Mouse (Mus musculus): ENCODE measurements around the gene Acp6. TPM values are rescaled to one million over a fixed set of nuclear protein-coding genes. Genes with fewer than 3 reads are reported as not detected.

Gene Acp6
- total and polyA plus RNA-seq, 3 experiments, result 50.7 to 91.1 (median 54.4) TPM

DNA sequence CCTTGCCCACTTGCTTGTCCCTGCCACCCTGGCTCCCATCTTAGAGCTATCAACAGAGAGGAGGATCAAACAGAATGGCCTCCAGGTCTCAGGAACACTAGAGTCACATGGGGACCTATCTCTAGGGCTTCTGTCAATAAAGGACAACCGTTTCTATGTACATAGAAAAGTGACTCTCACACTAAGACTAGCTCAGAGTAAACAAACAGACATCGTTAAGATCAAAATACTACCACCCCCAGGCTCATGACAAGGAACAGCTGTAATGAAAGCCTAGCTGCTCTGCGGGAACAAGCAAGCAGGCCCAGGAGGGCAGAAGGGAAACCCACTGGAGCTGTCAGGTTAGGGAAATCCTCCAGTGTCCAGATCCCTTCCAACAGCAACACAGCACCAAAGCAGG is 56.9 kb downstream of the Acp6 start:
- DNase-seq (ENCODE audit: low spot score) (no peak), ATAC-seq (ENCODE audit: extremely low read depth, insufficient number of reproducible peaks, low FRiP score, poor library complexity, severe bottlenecking) (no peak)
- Histone ChIP-seq H3K4me1 (ENCODE audit: insufficient read depth, low read depth, low read length) (peaks cover 14% of the 10 kb centered on the region), H3K36me3 (replicated peaks) (peaks cover 74% of the 10 kb centered on the region), H3K9me3 (replicated peaks) (no peaks in the 10 kb centered on the region), H3K27me3 (ENCODE audit: insufficient read depth, low read length) (no peaks in the 10 kb centered on the region), H3K4me3 (ENCODE audit: low read depth, low read length) (no peak overlapping the region)
- no peak for TF ChIP-seq GATA2 (IDR thresholded peaks at IDR 0.05; ENCODE audit: borderline replicate concordance, low read depth, low read length)
- TF ChIP-seq GATA1 (IDR thresholded peaks at IDR 0.05; ENCODE audit: borderline replicate concordance, low read length), result no peak
- TF ChIP-seq TAL1 (conservative IDR thresholded peaks at IDR 0.05; ENCODE audit: low read depth, low read length), result no peak
- no peak for TF ChIP-seq POLR2AphosphoS5 (IDR thresholded peaks at IDR 0.05; ENCODE audit: insufficient replicate concordance, low read depth, low read length)
- TF ChIP-seq CTCF (IDR thresholded peaks at IDR 0.05; ENCODE audit: low read depth, low read length), result no peak

DNA sequence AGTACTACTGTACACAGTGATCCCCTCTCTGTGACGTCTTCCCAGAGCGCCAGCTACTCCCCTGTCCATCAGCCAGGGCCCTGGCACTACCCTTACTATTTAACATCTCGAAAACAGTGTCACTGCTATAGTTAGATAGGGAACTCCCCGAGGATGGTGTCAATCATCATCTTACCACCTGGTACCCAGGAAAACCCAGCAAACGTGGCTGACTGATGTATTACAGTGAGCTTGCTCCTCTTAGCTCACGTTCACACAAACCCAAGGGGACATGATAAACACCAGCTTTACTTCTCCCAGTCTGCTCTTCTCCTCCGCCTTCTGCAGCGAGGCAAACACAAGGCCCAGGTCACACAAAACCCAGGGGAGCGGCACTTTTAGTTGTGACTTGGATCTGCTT is 64.7 kb downstream of the Acp6 start:
- H3K36me3 ChIP-seq (replicated peaks), result peaks cover 49% of the 10 kb centered on the region
- TF ChIP-seq POLR2AphosphoS5 (IDR thresholded peaks at IDR 0.05; ENCODE audit: insufficient replicate concordance, low read depth, low read length) (no peak), CTCF (IDR thresholded peaks at IDR 0.05; ENCODE audit: low read depth, low read length) (no peak), GATA2 (IDR thresholded peaks at IDR 0.05; ENCODE audit: borderline replicate concordance, low read depth, low read length) (no peak), TAL1 (conservative IDR thresholded peaks at IDR 0.05; ENCODE audit: low read depth, low read length) (no peak), GATA1 (IDR thresholded peaks at IDR 0.05; ENCODE audit: borderline replicate concordance, low read length) (no peak)

DNA sequence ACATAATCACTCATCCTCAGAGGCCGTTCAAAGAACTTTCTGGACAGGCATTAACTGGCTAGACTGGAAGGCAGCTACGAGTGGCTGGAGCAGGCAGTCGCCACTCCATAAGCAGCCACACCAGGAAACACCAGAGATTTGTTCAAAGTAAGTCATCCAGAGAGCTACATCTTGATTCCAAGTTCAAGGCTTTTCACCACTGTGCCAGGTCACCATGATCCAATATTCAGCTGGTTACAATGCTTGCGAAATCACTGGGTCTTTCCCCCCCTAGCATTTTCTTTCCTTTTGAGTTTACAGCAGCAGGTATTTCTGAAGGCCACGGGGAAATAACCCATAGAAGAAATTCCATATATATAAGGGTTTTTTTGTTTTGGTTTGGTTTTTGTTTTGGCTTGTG is 66.7 kb downstream of the Acp6 start:
- peaks cover 19% of the 10 kb centered on the region for H3K4me1 ChIP-seq (ENCODE audit: insufficient read depth, low read depth, low read length)
- peaks cover 5% of the 10 kb centered on the region; the same call in 1 of the 2 replicates for H3K27me3 ChIP-seq (ENCODE audit: insufficient read depth, low read length)
- H3K9me3 ChIP-seq (replicated peaks), result no peaks in the 10 kb centered on the region
- ATAC-seq (ENCODE audit: extremely low read depth, insufficient number of reproducible peaks, low FRiP score, poor library complexity, severe bottlenecking) (no peak), DNase-seq (ENCODE audit: low spot score) (no peak)
- TF ChIP-seq TAL1 (conservative IDR thresholded peaks at IDR 0.05; ENCODE audit: low read depth, low read length) (no peak), POLR2AphosphoS5 (IDR thresholded peaks at IDR 0.05; ENCODE audit: insufficient replicate concordance, low read depth, low read length) (no peak)
- no peak overlapping the region for H3K4me3 ChIP-seq (ENCODE audit: low read depth, low read length)
- peaks cover 33% of the 10 kb centered on the region for H3K36me3 ChIP-seq (replicated peaks)

More for the DNA sequence above, 64.7 kb downstream of the Acp6 start:
- Histone ChIP-seq H3K9me3 (replicated peaks) (no peaks in the 10 kb centered on the region), H3K4me1 (ENCODE audit: insufficient read depth, low read depth, low read length) (peaks cover 16% of the 10 kb centered on the region), H3K4me3 (ENCODE audit: low read depth, low read length) (no peak overlapping the region), H3K27me3 (ENCODE audit: insufficient read depth, low read length) (no peaks in the 10 kb centered on the region)
- no peak for ATAC-seq (ENCODE audit: extremely low read depth, insufficient number of reproducible peaks, low FRiP score, poor library complexity, severe bottlenecking)
- no peak for DNase-seq (ENCODE audit: low spot score)

DNA sequence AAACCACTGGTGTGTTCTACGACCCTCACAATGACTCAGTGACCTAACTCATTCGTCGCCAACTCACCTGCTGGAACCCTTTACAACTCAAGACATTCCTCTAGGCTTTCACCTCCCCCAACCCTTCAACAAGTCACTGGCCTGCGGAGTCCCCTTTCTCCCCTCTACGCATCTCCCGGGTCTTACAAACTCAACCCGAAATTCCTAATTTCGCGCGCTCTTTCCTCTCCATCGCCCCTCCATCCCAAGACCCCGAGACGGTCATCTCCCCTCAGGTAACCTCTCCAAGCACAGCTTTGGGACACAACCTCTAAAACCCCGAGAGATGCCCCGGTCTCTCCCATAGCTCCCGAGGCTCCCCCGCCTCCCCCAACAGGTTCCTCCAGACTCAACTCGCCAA is 68.1 kb downstream of the Acp6 start:
- peaks cover 19% of the 10 kb centered on the region for H3K4me1 ChIP-seq (ENCODE audit: insufficient read depth, low read depth, low read length)

More for the DNA sequence above, 68.1 kb downstream of the Acp6 start:
- no peak for TF ChIP-seq POLR2AphosphoS5 (IDR thresholded peaks at IDR 0.05; ENCODE audit: insufficient replicate concordance, low read depth, low read length)
- no peak for TF ChIP-seq CTCF (IDR thresholded peaks at IDR 0.05; ENCODE audit: low read depth, low read length)
- TF ChIP-seq GATA1 (IDR thresholded peaks at IDR 0.05; ENCODE audit: borderline replicate concordance, low read length), result no peak
- no peak for TF ChIP-seq TAL1 (conservative IDR thresholded peaks at IDR 0.05; ENCODE audit: low read depth, low read length)
- no peak for TF ChIP-seq GATA2 (IDR thresholded peaks at IDR 0.05; ENCODE audit: borderline replicate concordance, low read depth, low read length)
- Histone ChIP-seq H3K36me3 (replicated peaks) (peaks cover 18% of the 10 kb centered on the region), H3K9me3 (replicated peaks) (no peaks in the 10 kb centered on the region), H3K4me3 (ENCODE audit: low read depth, low read length) (peak overlapping the region; percentile 75), H3K27me3 (ENCODE audit: insufficient read depth, low read length) (peaks cover 12% of the 10 kb centered on the region)
- ATAC-seq (ENCODE audit: extremely low read depth, insufficient number of reproducible peaks, low FRiP score, poor library complexity, severe bottlenecking), result no peak
- DNase-seq (ENCODE audit: low spot score), result peak; percentile 10

Other genes starting within 250 kb of the Acp6 start
- gene Gja8, start 232.8 kb upstream of the Acp6 start, total RNA-seq (2014; fragmentation: Nextera tagmentation), result not detected in 2 replicates
- gene Gja8, start 232.8 kb upstream of the Acp6 start, total RNA-seq (2017), result 0.06 and 0.11 TPM in 2 replicates
- not detected in 2 replicates for gene Gja8, start 232.8 kb upstream of the Acp6 start, polyA plus RNA-seq (2012)
- gene Bcl9, start 139.1 kb downstream of the Acp6 start, total RNA-seq (2014; fragmentation: Nextera tagmentation), result 38.5 and 44.2 TPM in 2 replicates
- 3.0 and 7.0 TPM in 2 replicates for gene Bcl9, start 139.1 kb downstream of the Acp6 start, total RNA-seq (2017)
- gene Bcl9, start 139.1 kb downstream of the Acp6 start, polyA plus RNA-seq (2012), result 17.3 and 18.4 TPM in 2 replicates